Mouse (Mus musculus): ENCODE results near the gene Mras.

The Mras gene

DNA sequence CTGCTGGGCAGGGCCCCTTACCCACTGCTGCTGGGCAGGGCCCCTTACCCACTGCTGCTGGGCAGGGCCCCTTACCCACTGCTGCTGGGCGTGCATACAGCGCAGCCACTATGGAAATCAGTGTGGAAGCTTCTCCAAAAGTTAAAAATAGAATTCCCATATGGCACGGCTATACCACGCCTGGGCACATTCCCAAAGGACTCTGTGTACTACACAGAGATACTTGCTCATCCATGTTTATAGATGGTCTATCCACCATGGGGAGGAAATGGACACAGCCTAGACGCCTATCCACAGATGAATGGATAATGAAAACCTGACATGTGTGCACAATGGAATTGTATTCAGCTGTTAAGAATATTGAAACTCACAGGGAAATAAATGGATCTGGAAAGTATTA, 3.8 kb upstream of the Mras start:
- no peak for DNase-seq (ENCODE audit: low read depth, low spot score)

DNA sequence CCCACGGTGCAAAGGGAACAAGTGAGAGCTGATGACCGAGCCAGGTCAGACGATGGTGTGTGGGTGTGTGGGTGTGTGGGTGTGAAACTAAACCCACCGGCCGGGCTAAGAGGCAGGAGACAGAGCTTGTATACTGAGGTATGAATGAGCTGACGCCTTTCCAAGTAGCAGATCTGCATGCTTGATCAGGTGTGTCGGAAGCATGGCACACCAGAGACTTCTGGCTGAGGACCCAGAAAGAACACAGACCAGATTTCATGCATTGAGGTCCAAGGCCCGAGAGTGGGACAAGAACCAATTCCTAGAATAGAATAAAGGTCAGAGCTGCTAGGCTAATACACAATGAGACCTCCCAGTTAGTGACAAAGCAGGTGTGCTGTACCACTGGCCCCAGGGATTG, 1.9 kb upstream of the Mras start:
- DNase-seq (ENCODE audit: low read depth, low spot score): no peak

DNA sequence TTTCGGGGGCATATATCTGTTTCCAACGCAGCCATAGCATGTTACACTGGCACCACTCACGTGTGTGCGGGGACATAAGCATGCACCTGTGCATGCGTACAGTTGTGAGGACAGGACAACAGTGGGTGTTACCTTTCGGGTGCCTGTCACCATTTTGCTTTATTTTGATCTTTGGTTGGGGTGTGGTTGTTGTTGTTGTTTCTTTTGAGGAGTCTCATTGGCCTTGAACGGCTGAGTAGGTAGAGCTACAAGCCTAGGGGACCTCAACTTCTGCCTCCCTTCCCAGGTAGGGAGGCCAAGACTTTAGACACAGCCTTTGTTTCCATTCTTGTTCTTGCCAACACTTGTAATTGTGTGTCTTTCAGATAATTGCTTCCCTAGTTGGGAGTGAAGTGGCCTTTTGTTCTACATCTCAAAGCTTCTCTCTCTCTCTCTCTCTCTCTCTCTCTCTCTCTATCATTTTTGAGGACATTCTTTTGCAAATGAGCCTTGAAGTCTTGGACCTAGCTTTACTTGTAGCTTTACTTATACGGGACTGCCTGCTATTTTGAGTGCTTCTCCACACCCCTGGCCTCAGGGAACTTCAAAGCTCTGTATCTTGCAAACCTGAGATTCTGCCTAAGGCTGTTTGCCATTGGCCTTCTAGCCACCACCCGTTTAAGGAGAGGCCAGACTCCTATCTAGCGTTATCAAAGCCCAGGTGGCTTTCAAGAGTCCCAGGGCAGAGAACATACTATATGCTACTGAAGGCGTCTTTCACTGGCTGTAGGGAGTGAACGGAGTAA, 792 bp upstream of the Mras start:
- no peak for DNase-seq (ENCODE audit: low read depth, low spot score)

DNA sequence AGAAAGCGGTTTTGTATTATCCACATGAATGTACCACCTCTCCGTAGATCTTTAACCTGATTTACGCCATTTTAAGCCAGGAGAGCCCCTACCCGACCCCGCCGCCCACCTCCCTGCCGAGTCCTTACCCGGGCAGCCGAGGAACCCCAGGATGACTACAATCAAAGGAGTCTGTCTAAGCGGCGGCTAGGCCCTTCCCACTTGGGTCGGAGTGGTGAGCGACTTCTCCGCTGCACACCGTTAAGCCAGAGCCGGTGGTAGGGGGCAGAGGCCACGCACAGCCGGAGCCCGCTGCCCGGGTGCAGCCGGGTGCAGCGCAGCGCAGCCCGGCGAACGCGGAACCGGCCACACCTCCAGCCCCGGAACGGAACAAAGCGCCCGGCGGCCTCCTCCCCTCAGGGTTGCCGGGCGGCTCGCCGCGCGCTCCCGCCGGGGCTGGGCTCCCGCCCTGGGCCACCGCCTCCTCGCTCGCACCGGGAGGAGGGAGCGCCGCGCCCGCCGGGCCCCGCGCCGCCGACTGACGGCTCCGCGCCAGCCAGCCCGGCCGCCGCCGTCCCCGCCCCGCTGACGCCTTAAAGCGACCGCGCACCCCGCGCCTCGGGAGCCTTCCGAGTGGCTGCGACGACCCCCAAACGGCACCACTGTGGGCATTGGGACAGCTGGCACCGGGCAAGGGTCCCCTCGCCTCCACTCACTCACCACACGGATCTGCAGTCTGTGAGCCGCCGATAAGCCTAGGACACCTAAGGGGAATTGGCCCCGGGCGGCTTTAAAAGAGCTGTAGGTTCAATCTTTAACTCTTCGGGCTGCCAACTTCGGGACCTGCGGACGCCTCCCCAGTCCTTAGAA, 775 bp downstream of the Mras start:
- peak; percentile 50 for DNase-seq (ENCODE audit: low read depth, low spot score)

DNA sequence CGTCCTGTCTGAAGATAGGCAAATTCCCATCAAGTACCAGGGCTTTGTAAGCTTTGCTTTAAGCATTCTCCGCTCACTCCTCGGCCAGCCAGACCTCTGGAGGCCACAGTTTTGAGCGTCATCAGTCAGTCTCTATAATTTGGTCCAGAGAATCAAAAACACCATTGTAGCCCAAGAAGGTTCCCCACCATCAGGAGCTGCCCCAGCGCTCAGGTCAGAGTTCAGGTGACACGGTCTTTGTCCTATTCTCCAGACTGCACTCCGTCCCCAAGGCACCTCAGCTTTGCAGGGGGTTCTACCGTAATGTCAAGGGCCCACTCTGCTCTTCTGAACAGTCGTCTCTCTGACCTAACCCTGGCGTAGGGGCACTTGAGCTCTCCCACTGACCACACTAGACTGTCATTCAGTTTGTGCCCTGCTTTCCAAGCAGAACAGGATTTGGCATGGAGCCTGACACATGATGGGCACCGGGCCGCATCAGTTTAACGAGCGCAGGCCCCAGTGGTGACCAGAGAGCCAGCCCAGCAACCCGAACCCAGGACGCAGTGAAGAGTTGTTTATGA, 1.5 kb downstream of the Mras start:
- peak; percentile 30 for DNase-seq (ENCODE audit: low read depth, low spot score)

DNA sequence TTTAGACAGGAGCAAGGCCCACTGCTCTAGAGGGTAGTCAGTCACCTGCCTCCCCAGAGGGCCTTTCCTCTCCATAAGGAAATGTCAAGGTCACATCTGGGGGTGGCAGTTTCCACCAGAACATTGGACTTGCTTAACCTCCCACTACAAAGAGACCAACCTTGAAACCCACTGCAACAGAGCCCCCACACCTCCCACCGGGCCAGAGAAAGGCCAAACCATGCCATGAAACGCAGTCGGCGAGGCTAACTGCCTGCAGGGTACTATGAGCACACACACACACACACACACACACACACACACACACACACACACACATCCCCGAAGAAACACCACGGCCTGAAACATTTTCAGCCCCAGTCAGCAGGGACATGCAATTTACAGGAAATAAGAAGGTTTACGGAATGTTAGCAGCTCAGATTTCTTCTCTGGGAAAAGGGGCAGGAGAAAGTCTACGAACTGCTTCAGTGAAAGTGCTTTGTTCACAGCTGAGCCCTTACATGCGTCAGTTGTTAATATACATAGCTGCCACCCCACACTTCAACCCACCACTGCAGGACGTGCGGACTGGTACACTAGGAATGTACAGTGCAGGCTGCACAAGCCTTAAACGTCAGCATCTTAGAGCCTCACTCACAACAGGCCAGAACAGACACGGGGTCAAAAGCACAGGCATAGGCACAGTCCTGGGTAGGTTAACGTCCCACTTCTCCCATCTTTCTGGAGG, 2.1 kb downstream of the Mras start:
- DNase-seq (ENCODE audit: low read depth, low spot score): peak; percentile 28

DNA sequence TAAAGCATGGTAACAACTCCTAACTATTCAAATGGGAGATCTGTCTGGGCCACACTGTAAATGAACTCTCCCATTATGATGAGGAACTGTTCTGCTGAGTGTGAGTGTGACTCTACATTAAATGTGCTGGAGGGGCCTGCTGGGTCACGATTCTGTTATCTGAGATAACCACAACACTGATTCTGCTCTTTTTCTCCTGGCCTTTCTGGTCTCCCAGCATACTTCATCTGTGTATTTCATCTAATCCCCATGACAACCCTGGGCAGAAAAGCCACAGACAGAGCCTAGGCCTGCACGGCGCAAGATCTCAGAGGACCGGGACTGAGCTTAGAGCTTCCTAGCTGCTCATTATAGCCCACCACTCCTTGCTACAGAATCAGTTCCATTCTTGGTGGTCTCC, 4.7 kb downstream of the Mras start:
- no peak for DNase-seq (ENCODE audit: low read depth, low spot score)

DNA sequence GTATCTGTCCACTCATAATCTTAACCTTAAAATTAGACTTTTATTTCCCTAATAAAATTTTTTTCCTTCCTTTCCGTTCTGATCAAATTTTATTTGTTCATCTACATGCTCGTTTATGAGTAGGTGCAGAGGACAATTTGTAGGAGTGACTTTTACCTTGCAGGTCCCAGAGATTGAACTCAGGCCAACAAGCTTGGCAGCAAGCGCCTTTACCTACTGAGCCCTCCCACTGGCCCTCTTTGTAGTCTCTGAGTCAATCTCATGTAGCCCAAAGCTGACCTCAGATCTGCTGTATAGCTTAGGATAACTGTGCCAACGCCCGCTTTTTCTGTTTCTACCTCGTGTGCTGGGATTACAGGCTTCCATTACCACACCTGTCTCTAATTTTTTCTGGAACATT, 5.2 kb downstream of the Mras start:
- no peak for DNase-seq (ENCODE audit: low read depth, low spot score)

DNA sequence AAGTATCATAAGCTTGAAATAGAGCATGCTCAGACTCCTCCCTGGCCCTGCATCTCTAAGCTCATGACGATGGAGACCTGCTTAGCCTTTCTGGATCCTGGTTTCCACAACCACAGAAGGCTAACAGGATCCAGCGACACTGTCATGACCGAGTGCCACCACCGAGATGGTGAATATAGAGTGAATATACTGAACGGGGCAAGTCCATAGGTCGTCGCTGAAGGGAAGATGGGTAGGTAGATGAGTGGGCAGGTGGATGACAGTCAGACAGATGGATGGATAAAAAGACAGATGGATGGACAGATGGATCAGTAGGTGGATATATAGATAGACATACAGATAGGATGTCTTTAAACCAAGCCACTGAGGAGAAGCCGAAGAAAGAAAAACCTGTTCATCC, 5.8 kb downstream of the Mras start:
- no peak for DNase-seq (ENCODE audit: low read depth, low spot score)

DNA sequence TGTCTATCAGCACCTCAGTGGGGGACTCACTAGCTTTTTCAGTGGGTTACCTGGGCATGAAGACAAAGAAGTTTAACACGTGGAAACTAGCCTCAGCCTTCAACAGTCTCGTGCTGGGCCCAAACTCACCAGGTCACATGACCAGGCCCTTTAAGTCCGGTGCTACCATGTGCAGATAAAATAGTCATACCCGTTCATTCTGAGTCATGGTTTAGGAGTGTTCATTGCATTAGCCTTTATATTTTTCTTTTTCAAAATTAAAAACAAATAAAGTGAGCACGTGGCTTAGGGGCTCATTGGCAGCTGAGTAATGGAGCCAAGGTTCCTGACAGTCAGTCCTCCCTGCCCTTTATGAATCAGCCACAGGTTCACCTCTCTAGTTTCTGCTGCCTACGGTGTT, 6.4 kb downstream of the Mras start:
- DNase-seq (ENCODE audit: low read depth, low spot score): no peak

DNA sequence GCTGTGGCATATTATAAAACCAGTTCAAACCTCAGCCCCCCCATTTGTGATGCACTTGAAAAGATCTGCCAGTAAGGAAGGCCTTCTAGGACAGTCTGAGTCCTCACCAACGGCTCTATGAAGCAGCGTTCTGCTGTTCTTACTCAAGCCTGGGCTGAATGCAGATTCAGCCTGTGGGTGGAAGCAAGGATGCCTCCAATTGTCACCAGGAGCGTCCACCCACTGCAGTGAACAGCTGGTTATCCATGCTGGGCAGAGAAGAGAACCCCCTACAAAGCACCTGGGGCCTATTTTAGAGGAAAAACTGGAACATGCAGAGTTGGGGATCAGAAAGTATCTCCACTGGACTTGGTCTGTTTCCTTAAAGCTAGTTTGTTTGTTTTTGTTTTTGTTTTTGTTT, 7.3 kb downstream of the Mras start:
- no peak for DNase-seq (ENCODE audit: low read depth, low spot score)

DNA sequence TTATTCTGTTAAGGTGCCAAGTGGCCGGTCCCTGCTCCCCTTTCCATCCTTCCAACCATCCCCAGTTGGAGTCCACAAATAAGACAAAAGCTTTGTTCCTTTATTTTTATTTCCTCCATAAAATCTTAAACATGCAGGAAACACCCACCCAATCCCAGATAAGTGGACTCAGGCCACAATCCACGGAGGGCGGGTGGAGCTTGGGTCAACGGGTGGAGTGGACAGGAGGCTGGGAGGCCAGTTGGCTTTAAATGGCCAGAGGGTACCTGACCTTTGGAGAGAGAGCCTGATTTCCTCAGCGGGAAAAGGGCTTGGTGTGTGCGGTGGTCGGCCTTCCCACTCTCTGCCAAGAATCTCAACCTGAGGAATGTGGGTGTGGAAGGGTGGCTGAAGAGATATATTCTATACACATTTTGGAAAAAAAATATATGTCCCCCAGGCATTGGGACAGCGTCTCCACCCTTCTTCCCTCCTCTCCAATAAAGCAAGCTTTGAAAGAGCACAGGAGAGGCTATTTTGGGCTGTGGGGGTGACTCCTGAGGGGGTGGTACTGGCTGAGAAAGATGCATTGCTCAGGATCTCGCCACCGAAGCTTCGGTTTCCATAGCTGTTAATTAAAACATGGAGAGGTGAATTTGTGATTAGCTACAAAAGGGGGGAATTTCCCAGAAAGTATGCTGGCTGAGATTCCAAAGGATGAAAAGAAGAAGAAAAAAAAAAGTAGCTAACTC, 8.4 kb downstream of the Mras start:
- no peak for DNase-seq (ENCODE audit: low read depth, low spot score)

DNA sequence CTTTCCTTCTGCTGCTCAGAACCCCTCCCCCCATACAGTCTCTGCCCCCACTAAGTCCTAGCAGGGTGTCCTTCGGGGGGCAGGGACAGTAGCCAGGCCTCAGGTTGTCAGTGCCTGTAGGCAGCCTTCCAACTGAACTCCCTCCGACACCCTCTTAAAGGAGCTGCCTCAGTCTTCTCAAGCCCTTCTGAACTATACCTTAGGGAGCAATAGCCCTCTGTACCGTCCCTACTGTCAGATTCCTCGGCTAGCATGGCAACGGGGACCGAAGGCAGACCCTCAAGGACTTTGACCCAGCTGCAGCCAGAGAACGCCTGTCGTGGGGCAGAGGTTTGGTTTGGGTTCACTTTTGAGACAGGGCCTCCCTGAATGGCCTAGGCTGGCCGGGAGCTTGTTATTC, 11.9 kb downstream of the Mras start:
- no peak for DNase-seq (ENCODE audit: low read depth, low spot score)

DNA sequence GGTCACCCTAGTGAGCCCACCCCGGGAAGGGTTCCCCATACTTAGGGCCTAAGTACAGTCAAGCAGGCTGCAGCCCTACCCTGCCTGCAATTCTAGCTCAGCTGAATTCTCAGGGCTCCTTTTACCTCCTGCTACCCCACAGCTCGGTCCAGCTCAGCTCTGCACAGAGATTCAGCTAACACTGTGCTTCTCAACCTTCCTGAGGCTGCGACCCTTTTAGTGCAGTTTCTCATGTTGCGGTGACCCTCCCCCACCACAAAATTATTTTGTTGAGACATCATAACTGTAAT, 12.7 kb downstream of the Mras start:
- no peak for DNase-seq (ENCODE audit: low read depth, low spot score)

DNA sequence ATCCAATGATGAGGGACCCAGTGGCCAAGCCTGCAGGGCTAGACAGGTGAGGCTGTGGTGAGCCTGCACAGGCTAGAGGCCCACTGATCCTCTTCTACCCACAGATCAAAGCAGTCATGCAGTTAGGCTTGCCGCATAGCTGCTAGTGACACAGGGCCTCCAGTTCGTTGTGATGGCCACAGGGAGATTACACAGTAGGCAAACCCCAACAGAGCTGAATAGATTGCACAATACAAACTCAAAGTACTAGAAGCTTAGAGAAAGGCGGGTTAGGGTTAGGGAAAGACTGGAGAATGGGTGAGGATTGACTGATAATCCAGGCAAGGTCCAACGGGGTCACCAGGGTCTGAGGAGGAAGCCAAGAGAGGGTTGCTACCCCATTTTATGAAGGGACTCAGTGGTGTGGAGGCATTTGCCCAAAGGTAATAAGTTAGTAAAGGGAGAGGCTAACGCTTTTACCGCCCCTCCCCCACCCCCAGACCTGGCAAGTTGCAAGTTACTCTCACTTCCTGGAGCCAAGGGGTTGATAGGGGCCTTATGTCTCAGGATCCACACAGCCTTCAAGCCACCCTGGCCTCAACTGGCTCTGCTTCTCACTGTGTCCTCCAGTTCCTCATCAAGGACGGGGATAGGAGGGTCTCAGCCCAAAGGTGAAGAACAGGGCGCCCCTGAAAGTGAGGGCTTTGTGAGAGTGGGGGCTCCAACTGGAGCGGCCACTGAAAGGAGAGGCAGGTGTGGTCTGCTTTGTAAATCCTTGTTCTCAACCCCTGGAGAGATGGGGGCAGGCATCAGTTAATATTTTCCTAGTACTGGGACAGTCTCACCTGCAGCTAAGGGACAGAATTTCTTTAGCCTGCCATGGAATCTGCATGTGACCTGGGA, 13.2 kb downstream of the Mras start:
- no peak for DNase-seq (ENCODE audit: low read depth, low spot score)

DNA sequence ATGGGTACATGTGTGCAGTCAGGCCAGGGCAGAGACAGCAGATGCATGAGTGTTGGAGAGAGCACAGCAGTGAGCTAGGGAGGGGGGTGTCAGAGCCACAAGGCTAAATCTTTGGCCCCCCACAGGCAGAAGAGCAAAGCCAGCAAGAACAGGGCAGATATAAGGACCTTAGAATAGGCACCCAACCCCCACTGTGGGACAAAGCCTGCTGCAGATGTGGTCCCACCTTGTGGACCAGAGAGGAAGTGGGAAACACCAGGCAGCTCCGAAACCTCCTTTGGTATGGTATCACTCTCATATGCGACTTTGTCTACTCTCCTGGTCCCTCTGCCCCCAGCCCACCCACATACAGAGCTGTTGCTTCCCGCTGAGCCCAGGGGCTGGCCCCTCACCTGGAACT, 15.3 kb downstream of the Mras start:
- DNase-seq (ENCODE audit: low read depth, low spot score): no peak

DNA sequence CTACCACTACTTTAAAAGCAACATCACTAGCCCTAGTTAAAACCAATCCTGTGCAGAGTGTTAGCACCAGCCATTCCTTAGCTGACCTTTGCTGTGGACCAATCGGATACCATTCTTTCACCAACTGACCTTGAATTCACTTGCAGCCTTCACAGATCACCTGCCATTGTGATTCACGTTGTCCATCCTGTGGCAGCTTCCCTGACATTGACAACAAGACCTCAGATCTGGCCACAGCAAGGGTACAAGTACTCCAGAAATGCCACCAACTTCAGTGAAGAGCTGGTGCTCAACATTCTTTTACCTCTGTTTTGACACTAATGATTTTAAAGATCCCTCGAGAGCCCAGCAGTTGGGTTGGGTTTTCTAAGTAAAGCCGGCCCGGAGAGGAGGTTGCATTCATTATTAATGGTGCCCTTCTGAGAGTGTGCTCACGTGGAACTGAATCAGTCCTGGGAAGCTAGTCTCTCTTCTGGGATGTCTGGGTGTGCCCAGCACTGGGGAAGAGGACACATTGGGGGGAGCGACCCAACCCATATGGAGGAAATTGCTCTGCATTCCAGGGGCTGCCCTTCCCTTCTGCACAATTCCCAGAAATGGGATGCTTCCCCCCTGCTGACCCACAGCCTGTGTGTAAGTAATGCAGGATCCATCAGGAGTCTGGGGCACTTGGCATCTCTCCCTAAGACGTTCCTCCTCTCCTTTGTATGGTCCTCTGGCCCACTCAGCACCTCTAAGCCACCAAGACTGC, 17.1 kb downstream of the Mras start:
- no peak for DNase-seq (ENCODE audit: low read depth, low spot score)

DNA sequence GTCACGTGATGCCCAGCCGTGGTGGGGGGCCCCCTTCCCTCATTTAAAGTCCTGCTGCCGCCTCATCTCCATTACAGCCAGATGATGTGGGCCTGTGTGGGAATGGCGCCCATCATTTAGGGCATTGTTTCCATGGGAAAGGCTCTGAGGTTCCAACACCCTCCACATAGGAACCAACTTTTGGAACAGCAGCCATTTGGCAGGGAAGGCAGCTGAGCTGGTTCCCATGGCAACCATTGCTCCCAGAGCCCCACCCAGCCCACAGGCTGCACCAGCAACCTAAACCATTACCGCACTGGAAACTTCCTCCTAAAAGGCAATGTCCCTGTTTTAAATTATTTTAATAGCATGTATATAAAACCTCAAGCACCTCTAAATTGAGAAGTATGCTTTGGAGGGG, 18.8 kb downstream of the Mras start:
- DNase-seq (ENCODE audit: low read depth, low spot score): no peak

DNA sequence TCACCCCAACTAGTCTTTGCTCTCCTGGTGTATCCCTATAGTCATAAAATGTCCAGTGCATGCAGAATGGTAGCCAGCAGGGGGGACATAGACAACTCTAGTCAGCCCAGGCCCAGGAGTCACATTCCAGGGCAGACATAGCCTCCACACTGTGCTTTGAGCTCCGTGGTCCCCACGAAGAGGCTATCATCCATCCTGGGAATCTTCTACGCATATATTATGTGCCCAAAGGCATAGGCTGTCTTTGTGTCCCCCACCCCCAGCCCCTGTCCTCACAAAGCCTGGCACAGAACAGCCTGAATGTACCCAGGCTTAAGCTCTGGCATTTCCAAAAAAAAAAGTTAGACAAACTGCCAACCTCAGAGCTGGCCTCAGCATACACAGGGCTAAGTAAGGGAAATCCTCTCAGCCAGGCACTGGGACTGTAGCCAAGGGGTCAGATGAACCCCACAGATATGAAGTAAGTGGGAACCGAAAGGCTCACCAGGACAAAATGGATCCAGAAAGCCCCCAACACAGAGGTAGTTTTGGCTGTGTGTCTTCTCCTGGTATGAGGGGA, 19.8 kb downstream of the Mras start:
- DNase-seq (ENCODE audit: low read depth, low spot score): no peak

DNA sequence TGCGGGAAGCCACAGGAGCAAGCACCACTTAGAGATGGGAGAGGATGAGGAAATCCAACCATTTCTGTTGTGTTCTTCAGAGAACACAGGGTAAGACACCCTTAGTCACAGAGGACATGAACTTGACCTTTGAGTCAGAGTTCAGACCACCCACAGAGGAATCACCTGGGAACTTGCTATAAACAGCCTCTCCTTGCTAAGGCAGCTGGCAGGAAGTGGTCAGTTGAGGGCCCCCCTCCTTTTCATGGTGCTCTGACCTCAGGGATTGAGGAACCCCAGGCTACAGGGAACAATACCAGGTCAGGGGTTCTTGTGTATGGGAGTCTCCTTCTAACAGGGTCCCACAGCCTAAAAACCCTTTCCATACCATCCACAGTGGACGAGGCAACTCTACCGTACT, 20.4 kb downstream of the Mras start:
- no peak for DNase-seq (ENCODE audit: low read depth, low spot score)
